In genomic region chr8:126665581-126666241, GRCm38 (mm10) we compare ENCODE assay signal across 8 mouse cellular contexts.
DNase-seq lines count a peak whose midpoint lies in the region; ATAC-seq and TF ChIP-seq lines count a peak whose summit lies in the region.

No protein-coding gene starts in this region.

- 13% methylated on average over 18 of the region's 18 CpGs for WGBS in hindbrain, embryonic 15.5 days

- H3K27ac ChIP-seq in gastrocnemius, adult 2 months: peak overlapping the region; percentile 97
- peak overlapping the region; percentile 94 for H3K27ac ChIP-seq in hindbrain, embryonic 15.5 days (replicated peaks)

- no peaks in the 10 kb centered on the region for H3K27me3 ChIP-seq in hindbrain, embryonic 15.5 days

- H3K4me2 ChIP-seq in hindbrain, embryonic 15.5 days: peak overlapping the region; percentile 41

- peak; percentile 89 for DNase-seq in adrenal gland, adult 2 months
- DNase-seq in cerebellum, adult 9-10 months: peak; percentile 88
- peak; percentile 79 for DNase-seq in gastrocnemius, adult 2 months
- peak; percentile 66 to 67 for DNase-seq in layer of hippocampus, postnatal 36 days
- DNase-seq in lung, postnatal 10 days: peak; percentile 76
- peak; percentile 83 for DNase-seq in right cerebral cortex, adult 18-20 months

- H3K9me3 ChIP-seq in hindbrain, embryonic 15.5 days: no peaks in the 10 kb centered on the region

- intact Hi-C loops in gastrocnemius, adult 2 months (cut with DNase I): loop anchor here (1.0 to 5.0 kb wide), 4 partner anchors 69 to 257 kb away; no protein-coding TSS in a partner anchor

- no peak for TF ChIP-seq CTCF in gastrocnemius, adult 2 months (IDR thresholded peaks at IDR 0.05)

- H3K4me3 ChIP-seq in gastrocnemius, adult 2 months: peak overlapping the region; percentile 51
- no peak overlapping the region for H3K4me3 ChIP-seq in hindbrain, embryonic 15.5 days

- peak; percentile 0; the same call in 1 of the 2 replicates for ATAC-seq in hindbrain, embryonic 15.5 days (ENCODE audit: low FRiP score, low read depth)
- ATAC-seq in inflammation-experienced regulatory T-cells, adult 6 months: no peak

- peaks cover 91% of the 10 kb centered on the region for H3K4me1 ChIP-seq in hindbrain, embryonic 15.5 days (replicated peaks)

- peak overlapping the region; percentile 32 for H3K9ac ChIP-seq in hindbrain, embryonic 15.5 days

- H3K36me3 ChIP-seq in hindbrain, embryonic 15.5 days: no peaks in the 10 kb centered on the region
